Mouse (Mus musculus): ENCODE data around the gene Hoxc8. TPM values are rescaled to one million over a fixed set of nuclear protein-coding genes. Genes with fewer than 3 reads are reported as not detected.

Gene Hoxc8
- total RNA-seq, 1 experiment, result 0.22 TPM

DNA sequence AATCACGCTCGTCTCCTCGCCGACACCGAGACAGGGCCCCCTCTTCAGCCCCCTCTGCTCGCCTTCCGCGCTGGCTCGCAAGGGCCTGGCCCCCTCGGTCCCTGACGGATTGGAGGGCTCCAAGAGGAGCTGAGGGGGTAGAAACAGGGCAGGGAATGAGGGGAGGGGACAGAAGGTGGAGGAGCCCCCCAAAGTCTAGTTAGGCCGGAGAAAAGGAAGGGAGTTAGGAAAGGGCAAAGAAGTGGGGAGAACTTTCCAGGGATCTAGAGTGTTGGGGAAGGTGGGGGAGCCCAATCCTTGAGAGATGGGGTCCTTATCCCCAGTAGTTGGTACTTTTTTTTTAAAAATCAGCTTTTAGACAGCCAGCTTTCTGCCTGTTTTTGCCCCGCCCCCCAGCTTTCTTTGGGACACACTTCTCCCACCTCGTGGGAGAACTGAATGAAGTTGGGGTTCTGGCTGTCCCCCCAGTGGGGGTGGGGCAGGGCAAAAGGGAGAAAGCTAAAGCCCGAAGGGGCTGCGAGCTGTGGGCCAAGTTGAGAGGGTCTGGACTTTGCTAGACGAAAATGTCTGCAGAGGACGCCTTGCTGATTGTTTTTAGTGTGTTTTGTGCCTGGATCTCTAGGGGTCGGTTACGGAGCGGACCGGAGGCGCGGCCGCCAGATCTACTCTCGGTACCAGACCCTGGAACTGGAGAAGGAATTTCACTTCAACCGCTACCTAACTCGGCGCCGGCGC lies 19.9 kb downstream of the Hoxc8 start:
- Histone ChIP-seq H3K36me3 (ENCODE audit: control insufficient read depth, insufficient read depth, low read length, poor library complexity, severe bottlenecking) (no peaks in the 10 kb centered on the region), H3K27ac (ENCODE audit: insufficient read depth, low read depth, low read length, poor library complexity, severe bottlenecking) (no peak overlapping the region), H3K4me1 (ENCODE audit: control insufficient read depth in 2 of 2, insufficient read depth in 2 of 2, low read length in 2 of 2, poor library complexity in 1 of 2) (peaks cover 0 to 3% of the 10 kb centered on the region in 2 experiments; a peak in 1 of 4 replicates), H3K9ac (ENCODE audit: insufficient read depth, low read depth, low read length, poor library complexity, severe bottlenecking) (no peak overlapping the region), H3K4me3 (ENCODE audit: insufficient read depth in 1 of 2, low read depth in 1 of 2, low read length in 2 of 2, poor library complexity in 1 of 2, severe bottlenecking in 1 of 2) (no peak overlapping the region; a peak in 1 of 4 replicates), H3K9me3 (ENCODE audit: control insufficient read depth, insufficient read depth, low read depth, low read length) (no peaks in the 10 kb centered on the region)
- DNase-seq (ENCODE audit: low read depth, low spot score), result no peak
- in situ Hi-C loops (cut with MboI; ENCODE audit: low sequenced_read_pairs in 2 of 2, unreplicated experiment in 2 of 2), result loop anchor here in 1 of 2 experiments (10.0 kb wide), 1 partner anchor 165 kb away; no protein-coding TSS in a partner anchor
- no peak for TF ChIP-seq CHD2 (IDR thresholded peaks at IDR 0.05; ENCODE audit: low read depth, low read length)
- no peak for TF ChIP-seq ZNF384 (IDR thresholded peaks at IDR 0.05; ENCODE audit: low read depth, low read length)
- no peak for TF ChIP-seq MAFK (IDR thresholded peaks at IDR 0.05; ENCODE audit: insufficient read depth, low read depth, low read length)
- TF ChIP-seq HCFC1 (IDR thresholded peaks at IDR 0.05; ENCODE audit: borderline replicate concordance, insufficient read depth, low read length), result no peak
- TF ChIP-seq ZC3H11A (IDR thresholded peaks at IDR 0.05; ENCODE audit: borderline replicate concordance, low read depth, low read length), result no peak

DNA sequence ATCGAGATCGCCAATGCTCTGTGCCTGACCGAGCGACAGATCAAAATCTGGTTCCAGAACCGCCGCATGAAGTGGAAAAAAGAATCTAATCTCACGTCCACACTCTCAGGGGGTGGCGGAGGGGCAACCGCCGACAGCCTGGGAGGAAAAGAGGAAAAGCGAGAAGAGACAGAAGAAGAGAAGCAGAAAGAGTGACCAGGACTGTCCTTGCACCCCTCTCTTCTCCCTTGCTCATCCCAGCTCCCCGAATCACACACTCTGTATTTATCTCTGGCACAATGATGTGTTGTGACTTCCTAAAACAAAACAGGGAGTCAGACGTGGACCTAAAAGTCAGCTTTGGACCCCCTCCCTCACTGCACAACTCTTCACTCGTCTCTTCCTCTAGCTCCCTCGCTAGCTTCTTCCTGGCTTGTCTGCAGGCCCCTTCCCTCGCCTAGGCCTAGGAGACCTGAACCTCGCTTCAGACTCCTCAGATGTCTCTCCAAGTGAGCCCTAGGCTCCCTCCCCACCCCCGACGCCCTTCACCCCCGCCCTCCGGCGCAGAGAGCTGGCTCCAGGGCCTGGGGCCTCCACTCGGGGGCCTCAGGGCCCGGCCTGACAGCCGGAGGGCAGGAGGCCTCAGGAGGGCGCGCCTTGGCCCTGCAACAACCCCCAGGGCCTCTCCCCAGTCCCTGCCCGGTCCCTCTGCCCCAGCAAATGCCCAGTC lies 20.6 kb downstream of the Hoxc8 start:
- Histone ChIP-seq H3K9ac (ENCODE audit: insufficient read depth, low read depth, low read length, poor library complexity, severe bottlenecking) (no peak overlapping the region), H3K27ac (ENCODE audit: insufficient read depth, low read depth, low read length, poor library complexity, severe bottlenecking) (no peak overlapping the region)

GRCm38 (mm10) chr15:103011928-103012486 lies 21.6 kb downstream of the Hoxc8 start:
- H3K4me3 ChIP-seq (ENCODE audit: insufficient read depth in 1 of 2, low read depth in 1 of 2, low read length in 2 of 2, poor library complexity in 1 of 2, severe bottlenecking in 1 of 2), result no peak overlapping the region

More for the DNA sequence above, 20.6 kb downstream of the Hoxc8 start:
- H3K9me3 ChIP-seq (ENCODE audit: control insufficient read depth, insufficient read depth, low read depth, low read length), result no peaks in the 10 kb centered on the region
- in situ Hi-C loops (cut with MboI; ENCODE audit: low sequenced_read_pairs in 2 of 2, unreplicated experiment in 2 of 2), result loop anchor here in 1 of 2 experiments (10.0 kb wide), 1 partner anchor 164 kb away; no protein-coding TSS in a partner anchor
- H3K36me3 ChIP-seq (ENCODE audit: control insufficient read depth, insufficient read depth, low read length, poor library complexity, severe bottlenecking), result no peaks in the 10 kb centered on the region
- TF ChIP-seq CHD2 (IDR thresholded peaks at IDR 0.05; ENCODE audit: low read depth, low read length) (no peak), ZNF384 (IDR thresholded peaks at IDR 0.05; ENCODE audit: low read depth, low read length) (no peak), MAFK (IDR thresholded peaks at IDR 0.05; ENCODE audit: insufficient read depth, low read depth, low read length) (no peak), HCFC1 (IDR thresholded peaks at IDR 0.05; ENCODE audit: borderline replicate concordance, insufficient read depth, low read length) (no peak), ZC3H11A (IDR thresholded peaks at IDR 0.05; ENCODE audit: borderline replicate concordance, low read depth, low read length) (no peak)
- no peak for DNase-seq (ENCODE audit: low read depth, low spot score)
- H3K4me1 ChIP-seq (ENCODE audit: control insufficient read depth in 2 of 2, insufficient read depth in 2 of 2, low read length in 2 of 2, poor library complexity in 1 of 2), result peaks cover 0 to 3% of the 10 kb centered on the region in 2 experiments; a peak in 1 of 4 replicates
- H3K4me3 ChIP-seq (ENCODE audit: insufficient read depth in 1 of 2, low read depth in 1 of 2, low read length in 2 of 2, poor library complexity in 1 of 2, severe bottlenecking in 1 of 2), result no peak overlapping the region

DNA sequence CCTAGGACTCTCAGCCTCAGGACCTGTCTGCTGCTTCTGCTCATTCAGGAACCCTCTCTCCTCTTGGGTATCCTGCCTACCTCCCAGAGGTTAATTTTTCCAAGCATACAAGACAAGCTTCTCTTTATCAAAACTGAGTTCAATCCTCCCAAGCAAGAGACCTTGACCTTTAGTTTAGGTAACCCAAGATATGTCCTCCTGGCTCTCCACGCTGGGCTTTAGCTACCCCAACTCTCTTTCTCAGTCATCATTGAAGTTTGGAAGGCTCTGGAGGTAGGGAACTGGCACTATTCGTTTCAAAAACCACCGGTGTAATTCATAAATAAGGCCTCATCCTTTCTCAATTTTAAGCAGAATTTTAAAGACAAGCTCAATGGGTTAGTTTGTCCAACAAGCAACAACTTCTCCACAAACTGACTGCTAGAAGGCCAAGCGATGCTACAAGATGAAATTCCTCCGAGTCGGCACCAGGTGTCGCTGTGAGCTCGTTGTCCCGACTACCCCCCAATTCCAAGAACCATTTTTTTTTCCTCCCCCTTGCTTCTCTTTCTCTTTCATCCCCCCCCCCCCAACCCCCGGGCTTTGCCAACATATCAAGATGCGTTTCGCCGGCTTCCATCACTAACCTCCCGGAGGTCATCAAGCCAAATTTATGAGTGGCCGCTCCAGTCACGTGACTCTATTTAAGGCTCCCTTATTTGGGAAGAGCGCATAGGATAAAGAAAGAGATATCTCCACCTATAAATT lies 23.0 kb downstream of the Hoxc8 start:
- Histone ChIP-seq H3K4me1 (ENCODE audit: control insufficient read depth in 2 of 2, insufficient read depth in 2 of 2, low read length in 2 of 2, poor library complexity in 1 of 2) (peaks cover 0 to 3% of the 10 kb centered on the region in 2 experiments; a peak in 1 of 4 replicates), H3K36me3 (ENCODE audit: control insufficient read depth, insufficient read depth, low read length, poor library complexity, severe bottlenecking) (no peaks in the 10 kb centered on the region), H3K27ac (ENCODE audit: insufficient read depth, low read depth, low read length, poor library complexity, severe bottlenecking) (no peak overlapping the region), H3K9me3 (ENCODE audit: control insufficient read depth, insufficient read depth, low read depth, low read length) (no peaks in the 10 kb centered on the region), H3K9ac (ENCODE audit: insufficient read depth, low read depth, low read length, poor library complexity, severe bottlenecking) (no peak overlapping the region), H3K4me3 (ENCODE audit: insufficient read depth in 1 of 2, low read depth in 1 of 2, low read length in 2 of 2, poor library complexity in 1 of 2, severe bottlenecking in 1 of 2) (peak overlapping the region; percentile 3 to 10; a peak in 3 of 4 replicates)
- no peak for TF ChIP-seq MAFK (IDR thresholded peaks at IDR 0.05; ENCODE audit: insufficient read depth, low read depth, low read length)
- no peak for TF ChIP-seq ZC3H11A (IDR thresholded peaks at IDR 0.05; ENCODE audit: borderline replicate concordance, low read depth, low read length)
- TF ChIP-seq ZNF384 (IDR thresholded peaks at IDR 0.05; ENCODE audit: low read depth, low read length), result peak; percentile 70
- in situ Hi-C loops (cut with MboI; ENCODE audit: low sequenced_read_pairs in 2 of 2, unreplicated experiment in 2 of 2), result loop anchor here in 1 of 2 experiments (10.0 kb wide), 1 partner anchor 161 kb away; no protein-coding TSS in a partner anchor
- no peak for DNase-seq (ENCODE audit: low read depth, low spot score)

More at GRCm38 (mm10) chr15:103011928-103012486, 21.6 kb downstream of the Hoxc8 start:
- H3K27ac ChIP-seq (ENCODE audit: insufficient read depth, low read depth, low read length, poor library complexity, severe bottlenecking), result no peak overlapping the region
- H3K9me3 ChIP-seq (ENCODE audit: control insufficient read depth, insufficient read depth, low read depth, low read length), result no peaks in the 10 kb centered on the region
- TF ChIP-seq ZNF384 (IDR thresholded peaks at IDR 0.05; ENCODE audit: low read depth, low read length) (no peak), MAFK (IDR thresholded peaks at IDR 0.05; ENCODE audit: insufficient read depth, low read depth, low read length) (no peak), ZC3H11A (IDR thresholded peaks at IDR 0.05; ENCODE audit: borderline replicate concordance, low read depth, low read length) (no peak), CHD2 (IDR thresholded peaks at IDR 0.05; ENCODE audit: low read depth, low read length) (no peak), HCFC1 (IDR thresholded peaks at IDR 0.05; ENCODE audit: borderline replicate concordance, insufficient read depth, low read length) (no peak)
- no peak for DNase-seq (ENCODE audit: low read depth, low spot score)
- peaks cover 0 to 3% of the 10 kb centered on the region in 2 experiments; a peak in 1 of 4 replicates for H3K4me1 ChIP-seq (ENCODE audit: control insufficient read depth in 2 of 2, insufficient read depth in 2 of 2, low read length in 2 of 2, poor library complexity in 1 of 2)
- no peak overlapping the region for H3K9ac ChIP-seq (ENCODE audit: insufficient read depth, low read depth, low read length, poor library complexity, severe bottlenecking)
- H3K36me3 ChIP-seq (ENCODE audit: control insufficient read depth, insufficient read depth, low read length, poor library complexity, severe bottlenecking), result no peaks in the 10 kb centered on the region
- in situ Hi-C loops (cut with MboI; ENCODE audit: low sequenced_read_pairs in 2 of 2, unreplicated experiment in 2 of 2), result loop anchor here in 1 of 2 experiments (10.0 kb wide), 1 partner anchor 163 kb away; no protein-coding TSS in a partner anchor
